Mouse (Mus musculus) CH12.LX (cell line): ENCODE measurements around the gene Eif2b5.

Experiments
- CHD2 ChIP-seq: IDR thresholded peaks from 2 replicates; pipeline ENCODE4 v1.6.1; 2011; ENCODE audit warnings: low read length, improper control_type of control experiment
- CTCF ChIP-seq, 2 experiments: IDR thresholded peaks in 1 of 2; conservative IDR thresholded peaks in 1 of 2; 2 replicates each; pipeline ENCODE4 v1.5.1; 2011 to 2012; ENCODE audit warnings: low read depth in 2 of 2, low read length in 2 of 2, improper control_type of control experiment in 1 of 2, inconsistent platforms in 1 of 2, mild to moderate bottlenecking in 1 of 2, moderate library complexity in 1 of 2
- EP300 ChIP-seq: IDR thresholded peaks from 2 replicates; pipeline ENCODE4 v1.6.1; 2011; ENCODE audit warnings: low read length, improper control_type of control experiment
- IRF4 ChIP-seq: IDR thresholded peaks from 2 replicates; pipeline ENCODE4 v1.6.1; 2014; ENCODE audit warnings: low read depth, mild to moderate bottlenecking, inconsistent platforms, low read length, improper control_type of control experiment
- JUN ChIP-seq: IDR thresholded peaks from 2 replicates; pipeline ENCODE4 v1.6.1; 2011; ENCODE audit warnings: low read depth, mild to moderate bottlenecking, low read length, improper control_type of control experiment, moderate library complexity; ENCODE audit not compliant: insufficient read depth
- NRF1 ChIP-seq: IDR thresholded peaks from 2 replicates; pipeline ENCODE4 v1.6.1; 2014; ENCODE audit warnings: low read depth, mild to moderate bottlenecking, inconsistent platforms, low read length, improper control_type of control experiment, moderate library complexity
- PAX5 ChIP-seq: IDR thresholded peaks from 2 replicates; pipeline ENCODE4 v1.6.1; 2012; ENCODE audit warnings: low read length, inconsistent platforms, mixed read lengths
- POLR2A ChIP-seq: IDR thresholded peaks from 2 replicates; pipeline ENCODE4 v1.6.1; 2011; ENCODE audit warnings: low read depth, mild to moderate bottlenecking, improper control_type of control experiment, low read length
- SIN3A ChIP-seq: IDR thresholded peaks from 2 replicates; pipeline ENCODE4 v1.6.1; 2012; ENCODE audit warnings: low read length, improper control_type of control experiment, inconsistent platforms
- ZC3H11A ChIP-seq: IDR thresholded peaks from 2 replicates; pipeline ENCODE4 v1.6.1; 2012; ENCODE audit warnings: low read depth, mild to moderate bottlenecking, inconsistent platforms, low read length, improper control_type of control experiment

- TF ChIP-seq POLR2A = no peak
- no peak for TF ChIP-seq CTCF (conservative IDR thresholded peaks at IDR 0.05 in 1 of 2, IDR thresholded peaks at IDR 0.05 in 1 of 2; ENCODE audit: low read depth in 2 of 2, low read length in 2 of 2)
- no peak for TF ChIP-seq NRF1
- TF ChIP-seq IRF4 = no peak
- TF ChIP-seq ZC3H11A = no peak
- TF ChIP-seq PAX5 = no peak
- no peak for TF ChIP-seq EP300
- TF ChIP-seq SIN3A = no peak
- no peak for TF ChIP-seq JUN
- no peak for TF ChIP-seq CHD2
Measured at GRCm38 (mm10) chr16:20551691-20552090, 53.1 kb downstream of the Eif2b5 start.
